Mouse (Mus musculus) lung, postnatal 25 days (tissue): ENCODE measurements at regions not wholly inside any gene's neighbourhood (a gene's known extent, or its start where the extent isn't known, plus 50 kb on each side); places are given as distances from the start of the nearest gene placed in this dataset.
A peak's percentile ranks its signal among the peaks of the same experiment; 100 is the strongest.

ENCODE experiments used
- DNase-seq: peaks from one replicate; pipeline ENCODE4 v3.0.0; 2022; ENCODE audit warnings: low spot score

DNA sequence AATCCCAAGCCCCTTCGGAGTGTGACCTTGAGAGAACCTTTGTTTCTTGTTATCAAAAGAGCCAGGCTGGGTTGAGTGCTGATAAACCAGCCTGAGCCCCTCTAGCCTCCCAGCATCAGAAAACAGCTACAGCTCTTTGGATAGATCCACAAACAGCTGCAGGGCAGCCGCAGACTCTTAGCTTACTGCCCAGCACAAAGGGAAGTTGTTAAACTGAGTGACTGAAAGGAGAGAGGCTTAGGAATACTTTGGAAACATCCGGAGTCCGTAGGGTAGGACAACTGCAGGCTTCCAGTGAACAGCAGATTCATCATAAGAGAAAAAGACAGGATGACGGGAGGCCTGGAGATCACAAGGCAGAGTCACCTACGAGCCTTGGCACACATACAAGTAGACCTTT lies 166.9 kb upstream of the Tyw5 start:
- no peak for DNase-seq

DNA sequence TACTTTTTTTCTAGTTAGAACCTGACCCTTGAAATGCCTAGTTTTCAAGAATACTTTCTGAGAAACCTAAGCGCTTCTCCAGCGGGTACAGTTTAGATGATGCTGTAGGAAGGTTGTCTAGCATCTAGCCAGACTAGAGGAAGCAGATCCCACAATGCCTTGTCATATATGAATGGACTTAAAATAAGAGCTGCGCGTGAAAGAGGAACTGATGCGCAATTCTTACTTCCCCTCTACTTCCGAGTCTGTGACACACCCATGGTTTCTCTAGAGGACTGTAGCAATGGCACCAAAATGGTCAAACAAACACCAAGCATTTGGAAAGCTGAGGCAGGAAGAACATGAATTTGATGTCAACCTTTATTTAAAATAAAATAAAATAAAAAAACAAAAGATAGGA lies 167.6 kb upstream of the Tyw5 start:
- DNase-seq = no peak

DNA sequence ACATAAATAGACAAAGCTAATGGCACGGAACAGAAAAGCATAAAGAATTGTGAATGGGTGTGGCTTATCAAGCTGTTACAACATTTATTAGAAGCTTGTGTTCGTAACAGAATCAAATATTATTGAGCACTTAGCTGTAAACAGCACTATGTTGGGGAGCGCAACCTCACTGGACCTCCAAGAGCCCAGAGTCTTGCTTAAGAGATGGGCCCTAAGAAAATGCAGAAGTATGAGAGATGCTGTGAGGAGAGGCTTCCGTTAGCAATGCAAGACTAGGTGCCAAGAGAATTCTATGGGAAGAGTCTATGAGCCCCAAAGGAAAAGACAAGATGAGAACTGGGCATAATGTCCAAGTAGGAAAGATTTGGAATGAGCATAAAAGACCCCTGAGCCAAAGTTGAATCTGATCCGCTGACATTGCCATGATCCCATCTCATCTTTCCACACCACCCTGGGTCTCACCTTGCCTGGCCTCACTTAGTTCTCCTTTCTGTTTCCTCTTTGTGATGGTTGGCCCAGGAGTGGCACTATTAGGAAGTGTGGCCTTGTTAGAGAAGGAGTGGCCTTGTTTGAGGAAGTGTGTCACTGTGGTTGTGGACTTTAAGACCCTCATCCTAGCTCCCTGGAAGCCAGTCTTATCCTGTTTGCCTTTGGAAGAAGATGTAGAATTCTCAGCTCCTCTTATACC lies 169.3 kb upstream of the Tyw5 start:
- DNase-seq = peak; percentile 3

DNA sequence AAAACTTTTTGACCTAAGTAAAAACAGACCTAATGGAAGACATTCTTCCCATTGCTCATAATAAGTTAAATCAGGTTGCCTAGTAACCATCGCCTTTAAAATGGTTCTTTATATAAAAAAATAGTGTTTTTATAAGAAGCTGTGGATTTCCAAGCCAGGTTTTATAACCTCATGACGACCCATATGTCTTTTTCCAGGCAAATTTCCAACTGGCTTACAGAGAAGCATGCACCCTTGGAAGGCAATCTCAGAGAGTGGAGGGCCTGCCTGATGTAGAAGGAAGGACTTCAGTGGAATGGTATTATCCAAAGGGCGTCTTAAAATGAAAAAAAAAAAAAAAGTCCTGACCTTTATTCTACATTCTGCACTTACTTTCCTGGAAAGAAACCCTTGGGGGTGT lies 172.2 kb upstream of the Tyw5 start:
- DNase-seq = no peak

DNA sequence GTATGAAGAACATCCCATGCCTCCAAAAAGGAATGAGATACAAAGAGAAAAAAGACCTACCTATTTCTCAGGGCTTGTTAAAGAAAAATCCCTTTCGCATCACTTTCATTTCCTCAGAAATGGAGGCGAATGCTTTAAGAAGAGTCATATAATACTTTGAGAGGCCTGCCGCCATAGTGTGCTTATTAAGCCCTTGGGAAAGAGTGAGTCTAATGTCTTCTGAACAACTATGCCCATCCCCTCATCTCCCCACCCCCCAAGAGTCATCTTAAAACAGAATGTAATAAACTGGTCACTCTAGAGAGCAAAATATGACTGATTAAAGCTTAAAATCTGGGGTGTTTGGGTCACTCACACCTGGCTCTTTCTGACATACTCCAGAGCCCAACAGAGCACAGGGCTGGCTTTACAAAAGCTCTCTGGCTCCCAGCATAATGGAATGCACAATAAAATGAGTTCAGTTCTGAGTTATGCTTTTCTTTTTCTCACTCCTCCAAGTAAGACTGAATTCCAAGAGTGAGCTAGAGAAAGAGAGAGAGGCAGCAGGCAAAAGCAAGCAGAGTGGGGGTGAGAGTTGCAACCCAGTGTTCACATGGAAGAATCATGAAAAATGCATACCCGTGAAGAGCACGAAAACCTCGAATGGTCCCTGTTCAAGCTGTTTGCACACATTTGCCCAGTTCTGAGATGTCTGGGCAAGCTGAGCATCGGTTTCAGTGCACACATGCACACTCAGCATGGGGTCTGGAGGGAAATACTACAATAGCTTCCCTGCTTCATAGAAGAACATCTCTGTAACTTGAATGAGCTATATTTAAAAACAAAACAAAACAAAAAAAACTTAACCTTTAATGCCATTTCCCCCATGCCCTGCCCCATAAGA lies 180.0 kb upstream of the Spats2l start:
- no peak for DNase-seq

DNA sequence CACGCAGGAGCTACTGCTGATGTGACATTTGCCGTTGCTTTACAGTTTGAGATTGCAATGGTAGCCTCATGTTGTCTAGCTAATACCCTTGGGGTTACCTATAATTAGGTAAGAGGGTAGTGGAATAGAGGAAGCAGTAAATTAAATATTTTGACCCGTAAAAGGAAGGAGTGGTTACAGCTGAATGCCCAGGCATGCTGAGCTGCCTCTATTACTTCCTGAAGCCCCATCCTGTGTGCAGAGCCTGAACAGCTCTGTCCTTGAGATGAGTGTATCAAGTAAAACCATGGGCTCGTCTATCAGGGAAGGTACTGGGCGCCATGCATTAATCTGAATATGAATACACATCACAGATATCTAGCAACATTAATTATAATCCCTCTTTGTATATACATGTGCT lies 179.1 kb upstream of the Spats2l start:
- no peak for DNase-seq

DNA sequence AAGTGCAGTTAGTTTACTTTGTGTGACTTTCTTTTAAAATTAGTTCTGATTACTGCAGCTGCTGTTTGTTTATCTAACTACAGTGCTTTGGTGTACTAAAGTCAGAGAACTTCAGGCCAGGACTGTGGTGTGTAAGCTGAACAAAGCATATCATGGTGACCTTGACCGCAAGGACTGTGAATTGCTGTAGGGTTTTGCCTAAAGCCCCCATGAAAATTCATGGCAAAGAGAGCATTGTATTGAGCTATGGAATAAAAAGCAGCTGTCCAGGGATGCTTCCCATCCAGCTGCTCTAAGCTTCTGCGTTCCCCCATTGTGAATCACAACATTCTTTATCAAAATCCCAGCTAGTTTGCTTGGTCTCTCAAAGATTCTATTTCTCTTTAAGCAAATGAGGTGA lies 173.0 kb upstream of the Spats2l start:
- DNase-seq = no peak

DNA sequence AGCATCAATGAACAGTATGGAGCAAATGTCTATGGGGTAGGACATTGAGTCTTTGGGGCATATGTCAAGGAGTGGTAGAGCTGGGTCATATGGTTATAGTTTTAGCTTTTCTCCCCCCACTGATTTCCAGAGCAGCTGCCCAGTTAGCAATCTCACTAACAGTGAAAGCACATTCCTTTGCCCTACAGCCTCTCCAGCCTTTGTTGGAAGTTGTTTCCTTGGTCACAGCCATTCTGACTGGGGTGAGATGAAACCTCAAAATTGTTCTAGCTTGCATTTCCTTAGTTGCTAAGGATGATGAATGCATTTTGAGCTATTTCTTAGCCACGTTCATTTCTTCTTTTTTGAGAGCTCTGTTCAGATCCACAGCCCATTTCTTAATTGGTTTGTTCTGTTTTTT lies 168.4 kb upstream of the Spats2l start:
- DNase-seq = no peak

DNA sequence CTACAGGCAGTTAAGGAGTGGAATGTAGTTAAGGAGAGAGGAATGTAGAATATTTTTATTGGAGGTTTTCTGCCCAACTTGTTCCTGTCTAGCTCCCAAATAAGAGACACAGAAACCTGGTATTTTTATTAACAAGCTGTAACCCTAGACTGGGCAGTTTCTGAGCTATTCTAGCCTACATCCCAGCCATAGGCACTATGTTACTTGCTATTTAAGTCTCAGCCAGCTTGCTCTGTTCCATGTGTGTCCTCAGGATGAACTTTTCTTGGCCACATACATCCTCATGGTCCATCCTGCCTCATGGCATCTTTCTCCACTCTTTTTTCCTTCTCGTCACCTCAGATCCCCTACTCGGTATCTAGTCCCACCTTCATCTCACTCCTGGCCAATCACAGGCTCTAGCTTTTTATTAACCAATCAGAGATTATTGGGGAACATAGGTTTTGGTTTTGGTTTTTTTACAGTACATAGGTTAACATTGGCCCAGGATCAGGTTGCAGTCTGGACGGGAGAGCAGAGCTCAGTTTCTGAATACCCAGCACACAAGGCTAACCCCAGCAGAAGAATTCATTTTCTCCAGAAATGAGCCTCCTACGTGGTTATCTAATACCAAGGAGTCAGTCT lies 167.8 kb upstream of the Spats2l start:
- DNase-seq = no peak

DNA sequence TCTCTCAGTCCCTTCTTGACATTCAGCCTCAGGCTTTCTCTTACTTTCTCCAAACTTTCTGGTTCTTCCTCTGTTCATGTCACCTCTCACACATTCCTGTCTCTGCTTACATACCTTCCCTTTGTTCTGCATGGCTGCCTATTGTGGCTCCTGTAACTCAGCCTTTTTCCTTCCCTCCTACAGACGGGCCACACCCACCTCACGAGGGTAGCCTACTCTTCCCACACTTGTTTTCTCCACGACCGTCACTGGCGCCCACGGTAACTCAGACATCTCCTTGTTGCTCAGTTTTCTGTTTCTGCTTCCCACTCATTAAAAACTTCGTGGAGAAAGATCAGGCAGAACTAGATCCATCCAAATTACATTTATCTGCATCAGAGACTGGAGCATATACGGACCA lies 166.9 kb upstream of the Spats2l start:
- DNase-seq = no peak

DNA sequence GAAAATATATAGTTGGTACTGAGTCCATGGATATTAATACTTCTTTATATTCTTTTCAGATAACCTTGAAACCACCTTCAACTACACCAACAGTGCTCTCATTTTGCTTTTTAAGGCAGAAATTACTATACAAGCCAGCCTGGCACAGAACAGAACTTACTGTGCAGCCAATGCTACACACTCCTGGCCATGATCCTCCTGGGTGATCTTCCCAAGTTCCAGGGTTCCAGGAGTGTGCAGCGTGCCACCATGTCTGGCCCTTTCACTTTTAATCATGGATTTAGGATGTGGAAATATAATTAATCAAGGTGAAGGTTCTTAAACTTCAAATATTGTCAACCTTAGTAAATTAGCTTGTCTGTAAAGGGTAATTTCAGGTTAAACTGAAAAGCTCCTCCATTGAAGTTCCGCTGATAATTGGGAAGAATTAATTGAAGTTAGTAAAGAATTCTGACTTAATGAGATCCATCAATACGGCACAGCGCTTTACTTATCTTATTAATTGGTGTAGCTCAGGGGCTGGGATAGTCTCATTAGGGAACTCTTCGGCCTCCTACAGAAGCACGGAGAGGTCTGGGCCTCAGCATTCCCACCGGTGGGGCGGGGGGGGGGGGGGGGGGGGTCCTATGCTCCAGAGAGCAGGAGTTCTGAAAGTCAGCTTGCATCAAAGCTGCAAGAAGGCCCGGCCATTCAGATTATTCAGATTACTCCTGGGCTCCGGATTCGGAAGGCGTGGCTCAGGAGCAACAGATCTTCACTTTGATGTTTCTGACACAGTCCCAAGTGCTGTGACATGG lies 166.1 kb upstream of the Spats2l start:
- DNase-seq = no peak

DNA sequence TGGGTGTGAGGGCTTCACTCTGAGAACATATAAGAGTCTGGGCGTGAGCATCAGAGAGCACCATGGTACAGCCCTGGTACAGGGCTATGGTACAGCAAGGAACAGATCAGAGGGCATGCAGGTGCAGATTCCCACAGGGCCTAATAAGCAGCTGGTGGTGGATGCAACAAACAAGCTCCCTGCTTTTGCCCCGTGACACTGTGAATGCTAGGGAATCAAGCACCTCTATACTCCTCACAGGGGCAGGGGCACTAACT lies 165.6 kb upstream of the Spats2l start:
- DNase-seq = no peak

DNA sequence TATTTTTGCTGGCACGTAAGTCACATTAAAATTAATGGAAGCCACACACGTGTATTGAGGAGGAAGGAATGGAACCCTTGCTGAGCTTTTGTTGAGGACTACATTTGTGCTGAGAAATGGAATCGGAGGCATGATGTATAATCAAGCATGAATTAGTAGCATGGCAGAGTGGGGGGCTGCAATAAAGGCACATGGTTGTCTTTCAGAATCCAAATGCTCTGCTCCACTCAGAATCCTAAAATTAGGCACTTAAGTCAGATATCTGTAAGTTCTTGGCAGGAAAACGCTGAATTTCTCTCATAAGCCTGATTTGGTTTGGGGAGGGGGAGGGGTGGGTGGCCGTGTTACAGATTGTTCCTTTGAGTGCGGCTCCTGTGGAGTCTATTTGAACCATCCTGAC lies 164.7 kb upstream of the Spats2l start:
- no peak for DNase-seq

DNA sequence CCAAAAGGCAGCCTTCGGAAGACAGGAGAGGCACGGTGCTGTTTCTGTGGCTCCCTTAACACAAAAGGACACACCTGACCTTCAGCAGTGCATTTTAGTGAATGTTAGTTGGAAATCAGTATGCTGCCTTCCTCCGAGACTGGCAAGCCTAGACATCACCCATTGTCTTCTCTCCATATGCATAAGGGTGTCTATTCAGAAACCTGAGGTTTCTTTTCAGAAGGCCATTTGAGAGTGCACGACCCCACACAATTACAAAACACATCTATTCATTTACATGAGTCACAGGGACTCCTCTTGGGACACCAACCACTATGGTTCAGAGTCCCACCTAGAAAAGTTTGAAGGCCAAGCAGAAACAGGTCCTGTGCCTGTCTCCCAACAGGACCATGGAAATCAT lies 161.8 kb upstream of the Spats2l start:
- no peak for DNase-seq

DNA sequence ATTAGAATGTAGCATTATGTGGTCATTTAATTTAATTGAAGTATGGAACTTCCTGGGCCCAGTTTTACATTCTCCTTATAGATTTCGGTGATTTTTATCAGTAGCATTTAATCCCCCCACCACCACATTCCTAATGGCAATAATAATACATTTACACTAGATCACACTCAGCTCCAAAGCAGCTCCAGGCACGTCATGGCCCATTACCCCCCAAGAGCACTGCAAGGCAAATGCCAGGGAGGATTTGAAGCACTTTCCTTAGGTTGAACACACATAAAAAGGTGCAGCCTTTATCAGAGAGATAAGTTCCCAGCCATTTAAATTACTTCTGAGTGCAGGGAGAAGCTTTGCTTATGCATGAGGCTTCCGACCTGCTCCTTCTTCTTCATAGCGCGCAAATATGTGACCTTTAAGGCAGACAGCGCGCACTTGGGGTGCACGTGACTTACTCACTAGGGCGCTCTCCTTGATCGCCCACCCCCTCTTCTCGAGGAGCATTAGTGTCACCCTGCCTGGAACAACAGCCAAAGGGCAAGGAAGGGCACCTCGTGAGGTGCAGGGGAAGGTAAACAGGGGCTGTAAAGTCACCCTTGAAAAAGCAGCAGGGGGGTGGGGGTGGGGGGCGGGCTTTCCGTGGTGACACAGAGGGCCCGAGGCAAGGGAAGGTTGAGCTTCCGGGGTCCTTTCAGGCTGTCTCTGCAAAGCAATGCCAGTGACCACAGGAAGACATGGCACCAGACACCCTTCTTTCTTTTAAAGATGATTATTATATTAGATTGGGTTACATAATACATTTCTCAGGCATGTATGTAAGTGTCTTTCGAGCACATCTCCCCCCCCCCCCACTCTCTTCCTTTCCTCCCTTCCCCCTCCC lies 160.8 kb upstream of the Spats2l start:
- DNase-seq = no peak

DNA sequence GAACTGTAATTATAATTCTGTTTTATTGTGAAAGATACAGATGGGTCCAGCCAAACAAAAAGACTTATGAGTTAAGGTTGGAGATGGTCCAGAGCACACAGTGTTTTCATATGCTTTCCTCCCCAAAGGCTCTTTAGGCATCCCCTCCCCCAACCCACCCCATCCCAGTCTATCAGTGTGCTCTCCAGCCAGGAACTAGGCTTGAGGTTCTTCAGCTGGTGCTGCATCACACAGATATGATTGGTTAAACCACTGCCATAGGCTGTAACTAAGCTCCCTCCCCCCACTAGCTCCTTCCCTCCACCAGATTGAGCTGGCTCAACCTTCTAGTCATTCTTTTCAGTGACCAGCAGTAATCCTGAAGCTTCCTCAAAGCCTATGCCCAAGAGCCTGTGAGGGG lies 158.8 kb upstream of the Spats2l start:
- no peak for DNase-seq

DNA sequence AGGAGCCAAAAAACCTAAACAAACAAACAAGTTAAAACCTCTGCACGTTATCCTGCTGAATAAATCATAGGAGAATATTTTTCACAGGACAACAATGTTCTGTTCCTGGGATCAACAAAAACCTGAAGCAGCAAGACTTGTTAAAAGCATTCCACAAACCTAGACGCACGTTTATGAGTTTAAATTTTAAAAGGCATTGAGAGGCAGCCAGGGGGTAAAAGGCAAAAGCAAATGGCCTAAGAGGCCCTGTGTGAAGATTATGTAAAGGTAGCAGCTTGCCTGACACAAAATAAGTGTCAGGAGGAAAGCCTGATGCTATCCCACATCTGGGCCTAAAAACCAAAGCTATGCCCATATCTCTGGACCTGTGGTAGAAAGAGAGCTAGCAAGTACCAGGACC lies 156.6 kb upstream of the Spats2l start:
- DNase-seq = no peak

DNA sequence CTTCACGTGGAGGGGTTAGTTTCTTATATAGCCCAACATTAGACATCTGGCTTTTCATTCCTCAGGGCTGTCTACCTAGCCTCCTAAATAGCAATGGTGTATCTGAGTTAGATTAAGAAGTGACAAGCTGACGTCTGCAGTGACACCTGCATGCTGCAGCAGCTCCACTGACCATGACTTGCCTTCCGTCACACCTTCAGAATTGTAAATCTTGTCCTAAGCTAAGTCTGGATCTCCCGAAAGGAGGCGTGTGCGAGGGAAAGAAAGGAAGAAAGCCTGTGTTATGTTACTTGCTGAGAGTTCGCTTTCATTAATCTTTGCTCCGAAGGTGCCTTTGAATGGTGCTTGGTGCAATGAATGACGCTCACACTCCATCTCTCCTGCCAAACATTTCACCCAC lies 151.4 kb upstream of the Spats2l start:
- no peak for DNase-seq

DNA sequence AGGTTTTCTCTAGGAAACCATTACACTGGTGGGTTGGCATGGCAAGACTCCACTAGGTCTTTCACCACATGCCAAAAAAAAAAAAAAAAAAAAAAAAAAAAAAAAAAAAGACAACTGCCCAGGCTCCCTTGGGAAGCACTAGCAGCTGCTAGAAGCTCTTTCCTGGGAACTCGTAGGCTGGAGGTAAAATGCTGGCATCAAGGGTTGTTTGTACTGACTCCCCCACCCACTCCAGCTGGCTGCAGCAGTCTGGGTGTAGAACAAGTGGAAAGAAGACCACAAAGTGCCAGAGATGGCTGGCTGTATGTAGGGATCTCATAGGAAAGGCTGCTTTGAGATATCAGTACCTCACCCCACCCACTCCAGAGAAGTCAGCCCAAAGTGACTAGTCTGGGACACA lies 140.0 kb upstream of the Spats2l start:
- DNase-seq = no peak

DNA sequence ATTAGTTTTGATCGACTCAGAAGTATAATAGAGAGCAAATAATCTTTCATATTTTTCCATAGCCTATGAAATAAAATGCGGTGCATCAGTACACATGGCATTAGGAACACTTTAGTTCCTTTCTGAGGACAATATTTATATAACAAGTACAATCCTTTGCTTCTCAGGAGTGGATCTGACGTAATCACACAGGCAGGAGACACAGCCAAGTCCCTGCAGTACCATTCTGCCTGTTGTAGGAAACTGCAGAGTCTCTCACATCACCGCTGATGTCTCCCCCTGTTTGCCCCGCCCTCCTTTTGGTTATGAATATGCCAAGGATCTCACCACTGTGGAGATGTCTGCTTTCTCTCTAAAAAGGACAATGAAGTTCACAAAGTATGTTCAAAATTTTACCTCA lies 131.8 kb upstream of the Spats2l start:
- no peak for DNase-seq

DNA sequence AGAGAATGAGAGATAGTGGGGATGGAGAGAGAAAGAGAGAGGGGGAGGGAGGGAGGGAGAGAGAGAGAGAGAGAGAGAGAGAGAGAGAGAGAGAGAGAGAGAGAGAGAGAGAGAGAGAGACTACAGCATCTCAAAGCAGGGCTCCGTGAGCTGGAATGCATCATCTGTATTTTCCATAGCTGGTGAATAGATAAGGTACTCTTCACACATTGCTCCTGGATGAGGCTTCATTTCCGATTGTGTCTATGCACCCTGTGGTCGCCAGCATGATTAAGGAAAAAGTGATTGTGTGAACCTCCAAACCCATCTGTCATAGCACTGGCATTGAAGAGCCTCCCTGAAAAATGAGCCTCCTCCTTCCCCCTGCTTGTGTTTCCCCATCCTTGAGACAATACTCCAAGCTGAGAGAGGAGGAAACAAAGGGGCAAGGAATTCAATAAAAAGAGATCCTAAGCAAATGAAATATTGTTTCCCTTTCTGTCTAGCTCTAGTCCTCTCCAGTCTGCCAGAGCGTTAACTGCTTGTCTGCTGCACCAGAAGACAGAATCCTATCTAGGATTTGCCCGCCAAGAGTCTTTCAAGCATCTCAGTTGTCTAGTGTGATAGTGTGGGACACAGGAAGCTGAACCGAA lies 130.4 kb upstream of the Spats2l start:
- DNase-seq = no peak
